Mouse (Mus musculus) urinary bladder, postnatal 36 days (tissue): ENCODE data around the gene Noc3l.

Experiments used
- DNase-seq, 2 experiments: peaks; one replicate each; pipeline ENCODE4 v3.0.0; 2022; ENCODE audit warnings: low spot score in 2 of 2, mixed read lengths in 1 of 2

The Noc3l gene

DNA sequence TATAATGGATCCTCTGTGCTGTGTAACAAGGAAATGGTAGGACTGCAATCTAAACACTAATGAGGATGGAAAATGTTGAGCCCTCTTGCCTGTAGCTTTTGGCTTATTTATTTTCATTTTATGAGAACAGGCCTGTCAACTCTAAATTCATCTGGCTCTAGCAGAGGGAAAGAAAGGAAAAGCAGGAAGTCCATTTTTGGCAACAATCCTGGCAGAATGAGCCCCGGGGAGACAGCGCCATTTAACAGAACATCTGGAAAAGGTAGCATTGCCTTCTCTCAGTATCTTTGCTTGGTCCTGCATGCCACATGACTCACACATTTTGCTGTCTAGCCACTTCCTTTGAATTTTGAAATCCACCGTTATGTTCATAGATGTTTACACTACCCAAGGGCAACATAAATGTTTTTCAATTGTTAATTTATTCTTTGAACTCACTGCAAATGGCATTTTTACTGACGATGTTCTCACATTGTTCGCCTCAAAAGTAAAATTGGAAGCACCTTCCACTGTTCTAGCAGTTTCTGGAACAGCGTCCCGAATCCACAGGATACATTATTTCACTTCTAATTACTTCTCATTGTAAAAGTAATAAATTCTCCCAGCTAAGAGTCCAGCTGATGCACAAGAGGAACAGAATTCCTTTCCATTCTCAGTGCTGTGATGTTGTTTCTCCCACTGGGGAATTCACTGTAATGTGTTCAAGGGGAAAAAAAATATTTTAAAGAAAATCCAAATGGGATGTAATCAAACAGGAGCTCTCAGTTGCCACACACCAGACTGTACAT, 60.2 kb downstream of the Noc3l start:
- no peak for DNase-seq

DNA sequence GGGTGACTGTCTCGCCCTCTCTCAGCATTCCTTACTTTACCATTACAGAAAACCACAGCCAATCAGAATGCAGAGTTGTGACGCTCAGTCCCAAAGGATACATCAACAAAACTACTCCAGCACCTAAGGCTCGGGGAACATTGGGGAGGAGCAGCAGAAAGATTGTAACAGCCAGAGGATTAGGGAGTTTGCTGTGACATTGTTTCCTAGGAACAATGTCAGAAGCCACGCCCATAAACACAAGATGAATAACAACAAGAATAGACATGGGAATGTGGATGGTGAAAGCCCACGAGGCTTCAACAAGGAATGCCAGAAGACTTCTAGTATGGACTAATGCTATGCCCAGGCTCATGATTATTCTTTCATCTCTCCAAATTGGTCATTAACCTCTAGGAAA, 61.0 kb downstream of the Noc3l start:
- no peak for DNase-seq

DNA sequence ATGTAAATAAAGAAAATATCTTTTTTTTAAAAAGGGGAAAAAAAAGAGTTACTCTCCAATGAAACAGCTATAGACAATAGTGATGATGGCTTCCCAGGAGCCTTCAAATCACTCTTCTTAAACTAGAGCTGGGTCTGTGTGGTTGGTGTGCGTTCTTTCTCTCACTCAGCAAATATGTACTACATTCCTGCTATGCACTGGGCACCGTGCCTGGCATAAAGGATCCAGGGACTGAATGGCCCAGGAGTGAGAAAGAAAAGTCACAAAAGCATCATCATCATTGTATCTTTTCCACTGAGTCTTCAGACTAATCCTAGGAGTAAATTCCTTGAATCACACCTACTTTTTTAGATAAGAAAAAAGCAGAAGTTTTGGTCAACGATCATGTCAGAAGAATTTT, 61.9 kb downstream of the Noc3l start:
- no peak for DNase-seq

DNA sequence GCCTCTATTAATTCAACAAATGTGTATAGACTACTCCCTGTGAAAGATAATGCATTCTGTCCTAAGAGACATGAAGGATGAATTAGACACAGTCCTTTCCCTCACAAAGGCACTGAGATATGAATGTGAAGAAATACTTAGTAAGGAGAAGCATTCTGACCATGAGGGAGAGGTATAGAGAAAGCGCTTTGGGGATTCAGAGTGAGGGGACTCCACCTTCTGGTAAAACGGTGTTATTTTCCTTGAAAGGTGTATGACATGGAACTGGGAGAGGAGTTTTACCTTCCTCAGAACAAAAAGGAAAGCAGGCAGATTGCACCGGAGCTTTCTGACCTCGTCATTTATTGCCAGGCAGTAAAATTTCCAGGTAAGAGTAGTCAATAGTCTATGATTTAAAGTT, 68.8 kb downstream of the Noc3l start:
- no peak for DNase-seq

DNA sequence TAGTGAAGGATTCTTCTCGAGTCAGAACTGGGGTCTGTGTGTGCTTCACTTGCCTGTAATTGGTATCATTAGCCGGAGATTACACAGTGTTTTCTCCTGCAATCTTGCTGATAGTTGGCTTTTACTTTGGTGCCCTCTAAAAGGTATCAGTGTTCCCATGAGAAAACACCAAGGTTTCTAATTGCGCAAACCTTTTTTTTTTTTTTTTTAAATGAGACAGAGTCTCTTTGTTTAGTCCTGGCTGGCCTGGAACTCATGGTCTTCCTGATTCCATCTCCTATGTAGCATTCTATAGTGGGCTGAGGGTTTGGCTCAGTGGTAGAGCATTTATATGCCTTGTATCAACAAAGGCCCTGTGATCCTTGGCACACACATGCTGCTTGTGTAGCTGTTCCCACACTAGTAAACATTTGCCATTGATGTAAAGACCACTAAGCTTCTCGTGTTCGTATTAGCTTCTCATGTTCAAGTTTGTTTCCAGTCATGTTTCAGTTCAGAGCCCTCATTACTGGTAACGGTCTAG, 72.5 kb downstream of the Noc3l start:
- DNase-seq, result no peak

DNA sequence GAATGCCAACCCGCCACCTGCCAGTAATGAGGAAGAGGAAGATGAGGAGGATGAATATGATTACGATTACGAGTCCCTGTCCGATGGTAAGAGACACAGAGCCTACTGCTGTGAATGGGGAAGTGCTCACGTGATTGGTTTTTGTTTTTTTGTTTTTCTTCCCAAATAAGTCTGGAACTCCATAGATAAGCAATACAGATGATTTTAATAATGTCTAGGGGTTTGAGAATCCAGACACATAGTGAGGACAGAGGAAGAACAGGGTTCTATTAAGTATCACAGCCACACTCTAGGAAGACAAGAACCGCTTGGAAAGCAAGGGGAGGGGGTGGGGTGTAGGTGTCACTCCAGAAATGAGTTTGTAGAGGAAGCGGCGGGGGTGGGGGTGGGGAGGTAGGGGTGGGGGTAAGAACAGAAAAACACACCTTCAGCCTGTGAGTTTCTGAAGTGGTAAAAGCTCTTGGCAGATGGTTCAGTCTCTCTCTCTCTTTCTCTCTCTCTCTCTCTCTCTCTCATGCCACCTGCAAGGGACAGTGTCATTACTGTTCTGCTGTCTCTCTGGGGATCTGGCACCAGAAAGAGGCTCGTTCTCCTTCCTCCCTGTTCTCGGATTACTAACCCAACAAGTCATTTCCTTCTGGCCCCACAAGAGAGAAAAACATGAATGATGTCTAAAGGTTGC, 73.1 kb downstream of the Noc3l start:
- DNase-seq, result no peak

DNA sequence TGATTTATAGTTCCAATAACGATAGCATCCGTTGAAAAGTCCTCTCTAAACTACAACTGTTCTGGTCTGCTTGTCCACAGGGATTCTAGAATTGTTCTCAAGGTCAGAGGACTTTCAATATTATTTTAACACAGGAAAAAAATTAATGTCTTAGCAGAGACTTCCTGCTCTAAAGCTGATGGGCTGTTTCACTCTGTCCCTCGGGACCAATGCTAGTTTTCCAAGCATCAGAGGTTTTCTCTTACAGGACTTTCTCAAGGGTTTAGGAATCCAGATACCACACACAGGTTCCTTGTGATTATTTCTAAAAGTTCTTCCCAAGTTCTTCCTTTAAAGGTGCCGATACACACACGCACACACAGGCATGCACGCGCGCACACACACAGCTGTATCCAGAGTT, 74.5 kb downstream of the Noc3l start:
- DNase-seq, result no peak
